Mouse (Mus musculus) regulatory T cell (primary cell): ENCODE results near the gene Plpp3.

Experiments used
- in situ Hi-C: fragments of 300-600 bp; cut with MboI, MseI; formaldehyde crosslinking; loops from one replicate; pipeline ENCODE4 v1.15.1; 2025; ENCODE audit warnings: high pct_unique_total_duplicates

Gene Plpp3

GRCm38 (mm10) chr4:105157276-105158168 is at the start of gene Plpp3:
TSS of gene Plpp3 (plus strand) at chr4:105157347.
- in situ Hi-C loops: loop anchor here (5.0 to 25.0 kb wide), 2 partner anchors 155 to 1055 kb away; no protein-coding TSS in a partner anchor

GRCm38 (mm10) chr4:105107943-105108640 is 49.1 kb upstream of the Plpp3 start:
- in situ Hi-C loops: loop anchor here (25.0 kb wide), 1 partner anchor 1796 kb away; the partner anchor contains the start of gene Oma1

GRCm38 (mm10) chr4:105108641-105109198 is 48.4 kb upstream of the Plpp3 start:
- in situ Hi-C loops: loop anchor here (25.0 kb wide), 1 partner anchor 1796 kb away; the partner anchor contains the start of gene Oma1

GRCm38 (mm10) chr4:105109199-105109989 is 47.8 kb upstream of the Plpp3 start, which contains the start of gene Prkaa2:
TSS of gene Prkaa2 (minus strand) at chr4:105109890.
- in situ Hi-C loops: loop anchor here (25.0 kb wide), 1 partner anchor 1797 kb away; the partner anchor contains the start of gene Oma1

GRCm38 (mm10) chr4:105109990-105110683 is 47.0 kb upstream of the Plpp3 start:
- in situ Hi-C loops: loop anchor here (25.0 kb wide), 1 partner anchor 1798 kb away; the partner anchor contains the start of gene Oma1

- in situ Hi-C loops: loop anchor here (25.0 kb wide), 1 partner anchor 1798 kb away; the partner anchor contains the start of gene Oma1
These were observed 46.5 kb upstream of the Plpp3 start for GRCm38 (mm10) chr4:105110684-105111035.

GRCm38 (mm10) chr4:105111770-105112169 is 45.4 kb upstream of the Plpp3 start:
- in situ Hi-C loops: loop anchor here (25.0 kb wide), 1 partner anchor 1799 kb away; the partner anchor contains the start of gene Oma1

- in situ Hi-C loops: loop anchor here (25.0 kb wide), 1 partner anchor 1801 kb away; the partner anchor contains the start of gene Oma1
These were observed 44.1 kb upstream of the Plpp3 start for GRCm38 (mm10) chr4:105113042-105113441.

- in situ Hi-C loops: loop anchor here (25.0 kb wide), 1 partner anchor 1801 kb away; the partner anchor contains the start of gene Oma1
These were observed 43.7 kb upstream of the Plpp3 start for GRCm38 (mm10) chr4:105113468-105113867.

GRCm38 (mm10) chr4:105121081-105121480 is 36.1 kb upstream of the Plpp3 start:
- in situ Hi-C loops: loop anchor here (25.0 kb wide), 1 partner anchor 1809 kb away; the partner anchor contains the start of gene Oma1

GRCm38 (mm10) chr4:105122429-105122828 is 34.7 kb upstream of the Plpp3 start:
- in situ Hi-C loops: loop anchor here (25.0 kb wide), 1 partner anchor 1810 kb away; the partner anchor contains the start of gene Oma1

- in situ Hi-C loops: no loop called here
These were observed 27.9 kb upstream of the Plpp3 start for GRCm38 (mm10) chr4:105129212-105129611.

- in situ Hi-C loops: no loop called here
These were observed 25.3 kb upstream of the Plpp3 start for GRCm38 (mm10) chr4:105131756-105132314.

- in situ Hi-C loops: no loop called here
These were observed 23.6 kb upstream of the Plpp3 start for GRCm38 (mm10) chr4:105133350-105134050.

- in situ Hi-C loops: no loop called here
These were observed 7.7 kb upstream of the Plpp3 start for GRCm38 (mm10) chr4:105149492-105149891.

GRCm38 (mm10) chr4:105151911-105152690 is 5.0 kb upstream of the Plpp3 start:
- in situ Hi-C loops: loop anchor here (25.0 kb wide), 1 partner anchor 1060 kb away; no protein-coding TSS in a partner anchor

GRCm38 (mm10) chr4:105153227-105153626 is 3.9 kb upstream of the Plpp3 start:
- in situ Hi-C loops: loop anchor here (25.0 kb wide), 1 partner anchor 1059 kb away; no protein-coding TSS in a partner anchor

GRCm38 (mm10) chr4:105156281-105156680 is 866 bp upstream of the Plpp3 start:
- in situ Hi-C loops: loop anchor here (5.0 to 25.0 kb wide), 2 partner anchors 156 to 1056 kb away; no protein-coding TSS in a partner anchor
